Mouse (Mus musculus) lung, postnatal 0 days (tissue): ENCODE data around the gene Mrps27.

Experiments used
- CTCF ChIP-seq: IDR thresholded peaks from 2 replicates; pipeline ENCODE4 v1.5.1; 2016; ENCODE audit warnings: antibody characterized with exemption, mild to moderate bottlenecking
- EP300 ChIP-seq: IDR thresholded peaks from 2 replicates; pipeline ENCODE4 v1.6.1; 2016; ENCODE audit warnings: antibody characterized with exemption, mild to moderate bottlenecking, control low read depth

DNA sequence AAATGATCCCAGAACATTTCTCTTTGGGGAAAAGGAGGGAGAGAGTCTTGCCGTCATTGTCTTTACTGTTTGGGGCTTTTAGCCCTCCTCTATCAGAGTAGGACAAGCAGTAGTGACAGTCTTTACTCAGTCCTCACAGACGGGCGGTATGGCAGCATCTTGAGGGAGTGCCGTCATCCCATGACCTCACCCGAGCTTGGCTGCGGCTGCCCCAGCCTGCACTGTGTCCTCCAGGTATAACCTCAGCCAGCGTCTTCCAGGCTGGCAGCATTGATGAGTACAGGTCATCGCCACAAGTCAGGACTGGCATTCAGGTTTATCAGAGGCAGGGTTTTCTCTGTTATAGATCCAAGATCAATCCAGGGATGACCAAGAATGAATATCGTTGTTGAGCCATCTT lies 72.0 kb downstream of the Mrps27 start:
- no peak for TF ChIP-seq CTCF
- no peak for TF ChIP-seq EP300
